Mouse (Mus musculus): ENCODE data around the gene Gm43638. TPM values are rescaled to one million over a fixed set of nuclear protein-coding genes. Genes with fewer than 3 reads are reported as not detected.
"Not testable (repeated sequence)": the region's sequence is repeated elsewhere in the genome, so short reads cannot be mapped to it uniquely, and the experiment has no call there.

Gene Gm43638
- not detected in 2 replicates for polyA plus RNA-seq (2015; fragmentation: Nextera tagmentation; extraction: Ambion mirVana)

- H3K27me3 ChIP-seq; H3K36me3 ChIP-seq (ENCODE audit: poor library complexity, severe bottlenecking); H3K9me3 ChIP-seq (replicated peaks); ATAC-seq; H3K4me3 ChIP-seq; H3K9ac ChIP-seq; H3K4me2 ChIP-seq; H3K4me1 ChIP-seq; H3K27ac ChIP-seq: not testable (repeated sequence)
- 84% methylated on average over 1 of the region's 1 CpGs for WGBS
These were observed at the start of gene Gm43638 for GRCm38 (mm10) chr5:87486706-87487105. Gene Gm43638 (minus strand): TSS chr5:87486806.

GRCm38 (mm10) chr5:87535994-87536644, 49.5 kb upstream of the Gm43638 start:
- Histone ChIP-seq H3K36me3 (ENCODE audit: poor library complexity, severe bottlenecking) (no peaks in the 10 kb centered on the region), H3K27ac (no peak overlapping the region), H3K4me1 (no peaks in the 10 kb centered on the region), H3K4me2 (no peak overlapping the region), H3K27me3 (no peaks in the 10 kb centered on the region), H3K4me3 (no peak overlapping the region), H3K9ac (no peak overlapping the region), H3K9me3 (replicated peaks) (no peaks in the 10 kb centered on the region)
- WGBS = 45% methylated on average over 4 of the region's 4 CpGs
- ATAC-seq = no peak

GRCm38 (mm10) chr5:87532288-87532687, 45.7 kb upstream of the Gm43638 start:
- no peaks in the 10 kb centered on the region for H3K9me3 ChIP-seq (replicated peaks)
- H3K36me3 ChIP-seq (ENCODE audit: poor library complexity, severe bottlenecking) = no peaks in the 10 kb centered on the region
- H3K4me1 ChIP-seq = no peaks in the 10 kb centered on the region
- ATAC-seq = no peak
- no peak overlapping the region for H3K4me3 ChIP-seq
- WGBS = 67% methylated on average over 2 of the region's 2 CpGs
- H3K27ac ChIP-seq = no peak overlapping the region
- no peak overlapping the region for H3K9ac ChIP-seq
- no peak overlapping the region for H3K4me2 ChIP-seq
- no peaks in the 10 kb centered on the region for H3K27me3 ChIP-seq

GRCm38 (mm10) chr5:87523561-87523960, 37.0 kb upstream of the Gm43638 start:
- not testable (repeated sequence) for H3K9ac ChIP-seq; H3K4me1 ChIP-seq; H3K27me3 ChIP-seq; H3K36me3 ChIP-seq (ENCODE audit: poor library complexity, severe bottlenecking); H3K4me2 ChIP-seq; ATAC-seq; H3K9me3 ChIP-seq (replicated peaks); H3K27ac ChIP-seq; H3K4me3 ChIP-seq
- 98% methylated on average over 2 of the region's 2 CpGs for WGBS

GRCm38 (mm10) chr5:87505776-87506458, 19.3 kb upstream of the Gm43638 start:
- Histone ChIP-seq H3K4me1 (no peaks in the 10 kb centered on the region), H3K27me3 (no peaks in the 10 kb centered on the region)
- 40% methylated on average over 4 of the region's 4 CpGs for WGBS

GRCm38 (mm10) chr5:87502687-87503086, 16.1 kb upstream of the Gm43638 start:
- Histone ChIP-seq H3K4me1 (no peaks in the 10 kb centered on the region), H3K4me3 (no peak overlapping the region), H3K9me3 (replicated peaks) (no peaks in the 10 kb centered on the region), H3K27ac (no peak overlapping the region), H3K9ac (no peak overlapping the region), H3K36me3 (ENCODE audit: poor library complexity, severe bottlenecking) (no peaks in the 10 kb centered on the region), H3K4me2 (no peak overlapping the region), H3K27me3 (no peaks in the 10 kb centered on the region)
- WGBS = 29% methylated on average over 1 of the region's 1 CpGs
- ATAC-seq = no peak

More at GRCm38 (mm10) chr5:87505776-87506458, 19.3 kb upstream of the Gm43638 start:
- no peak overlapping the region for H3K4me3 ChIP-seq
- no peak overlapping the region for H3K4me2 ChIP-seq
- no peaks in the 10 kb centered on the region for H3K36me3 ChIP-seq (ENCODE audit: poor library complexity, severe bottlenecking)
- H3K9me3 ChIP-seq (replicated peaks) = no peaks in the 10 kb centered on the region
- H3K27ac ChIP-seq = no peak overlapping the region
- no peak overlapping the region for H3K9ac ChIP-seq
- no peak for ATAC-seq

- Histone ChIP-seq H3K4me1 (no peaks in the 10 kb centered on the region), H3K36me3 (ENCODE audit: poor library complexity, severe bottlenecking) (no peaks in the 10 kb centered on the region), H3K27me3 (no peaks in the 10 kb centered on the region), H3K9me3 (replicated peaks) (no peaks in the 10 kb centered on the region), H3K9ac (no peak overlapping the region), H3K4me3 (no peak overlapping the region), H3K4me2 (no peak overlapping the region), H3K27ac (no peak overlapping the region)
- ATAC-seq = no peak
These were observed 12.7 kb upstream of the Gm43638 start for GRCm38 (mm10) chr5:87499341-87499740.

- no peaks in the 10 kb centered on the region for H3K4me1 ChIP-seq
- ATAC-seq = no peak
- H3K36me3 ChIP-seq (ENCODE audit: poor library complexity, severe bottlenecking) = no peaks in the 10 kb centered on the region
- H3K27ac ChIP-seq = no peak overlapping the region
- H3K9ac ChIP-seq = no peak overlapping the region
- no peak overlapping the region for H3K4me2 ChIP-seq
- no peaks in the 10 kb centered on the region for H3K27me3 ChIP-seq
- no peak overlapping the region for H3K4me3 ChIP-seq
- no peaks in the 10 kb centered on the region for H3K9me3 ChIP-seq (replicated peaks)
These were observed 12.3 kb upstream of the Gm43638 start for GRCm38 (mm10) chr5:87498936-87499335.

- H3K36me3 ChIP-seq (ENCODE audit: poor library complexity, severe bottlenecking) = no peaks in the 10 kb centered on the region
- 88% methylated on average over 1 of the region's 1 CpGs for WGBS
- H3K27me3 ChIP-seq = no peaks in the 10 kb centered on the region
- no peak within 1 kb of the TSS for H3K9ac ChIP-seq
- H3K4me2 ChIP-seq = no peak within 1 kb of the TSS
- ATAC-seq = no peak
- H3K9me3 ChIP-seq (replicated peaks) = no peaks in the 10 kb centered on the region
- no peak within 1 kb of the TSS for H3K27ac ChIP-seq
- no peaks in the 10 kb centered on the region for H3K4me1 ChIP-seq
- no peak within 1 kb of the TSS for H3K4me3 ChIP-seq
These were observed 4.2 kb upstream of the Gm43638 start, which contains the start of gene Ugt2a1 for GRCm38 (mm10) chr5:87490771-87491170. Gene Ugt2a1 (minus strand): TSS chr5:87490871.

- Histone ChIP-seq H3K4me1 (no peaks in the 10 kb centered on the region), H3K27ac (no peak within 1 kb of the TSS), H3K4me3 (no peak within 1 kb of the TSS), H3K9me3 (replicated peaks) (no peaks in the 10 kb centered on the region), H3K36me3 (ENCODE audit: poor library complexity, severe bottlenecking) (no peaks in the 10 kb centered on the region), H3K4me2 (no peak within 1 kb of the TSS), H3K9ac (no peak within 1 kb of the TSS), H3K27me3 (no peaks in the 10 kb centered on the region)
- WGBS = 75% methylated on average over 5 of the region's 5 CpGs
- no peak for ATAC-seq
These were observed 4.4 kb downstream of the Gm43638 start, which contains the start of gene Ugt2a2 for GRCm38 (mm10) chr5:87482160-87482559. Gene Ugt2a2 (minus strand): TSS chr5:87482260.

GRCm38 (mm10) chr5:87458810-87459209, 27.8 kb downstream of the Gm43638 start:
- no peak overlapping the region for H3K4me3 ChIP-seq

GRCm38 (mm10) chr5:87457701-87458100, 28.9 kb downstream of the Gm43638 start:
- H3K36me3 ChIP-seq (ENCODE audit: poor library complexity, severe bottlenecking) = no peaks in the 10 kb centered on the region
- ATAC-seq = no peak
- H3K4me1 ChIP-seq = no peaks in the 10 kb centered on the region
- no peak overlapping the region for H3K4me2 ChIP-seq
- no peaks in the 10 kb centered on the region for H3K9me3 ChIP-seq (replicated peaks)
- no peak overlapping the region for H3K4me3 ChIP-seq
- H3K27me3 ChIP-seq = no peaks in the 10 kb centered on the region
- no peak overlapping the region for H3K9ac ChIP-seq
- no peak overlapping the region for H3K27ac ChIP-seq

More at GRCm38 (mm10) chr5:87458810-87459209, 27.8 kb downstream of the Gm43638 start:
- Histone ChIP-seq H3K27me3 (no peaks in the 10 kb centered on the region), H3K4me1 (no peaks in the 10 kb centered on the region), H3K9ac (no peak overlapping the region), H3K27ac (no peak overlapping the region), H3K4me2 (no peak overlapping the region), H3K36me3 (ENCODE audit: poor library complexity, severe bottlenecking) (no peaks in the 10 kb centered on the region), H3K9me3 (replicated peaks) (no peaks in the 10 kb centered on the region)
- 0 out of 2 replicates have a peak, but pooled peaks have one; percentile 41 for ATAC-seq
- 5% methylated on average over 1 of the region's 1 CpGs for WGBS
